Mouse (Mus musculus) heart, embryonic 15.5 days (tissue): ENCODE results near the gene Macrod1. TPM values are rescaled to one million over a fixed set of nuclear protein-coding genes. Genes with fewer than 3 reads are reported as not detected.

ENCODE experiments used
- ATAC-seq: fragments of 200-750 bp; cut with Nextera tagmentation; replicated peaks from 2 replicates; pipeline ENCODE4 v1.8.0; 2017; ENCODE audit warnings: low read depth, moderate TSS enrichment; ENCODE audit not compliant: insufficient number of reproducible peaks, insufficient read depth, low FRiP score
- H3K27ac ChIP-seq: fragments of 300-500 bp; sonication (generic); 2 replicates; pipeline ENCODE4 v1.5.1; 2015; ENCODE audit warnings: mild to moderate bottlenecking, inconsistent platforms
- H3K27me3 ChIP-seq: fragments of 300-500 bp; sonication (generic); 2 replicates; pipeline ENCODE4 v1.6.1; 2015; ENCODE audit warnings: inconsistent platforms
- H3K36me3 ChIP-seq: fragments of 300-500 bp; sonication (generic); 2 replicates; pipeline ENCODE4 v1.6.1; 2015; ENCODE audit warnings: mild to moderate bottlenecking, inconsistent platforms
- H3K4me1 ChIP-seq: fragments of 300-500 bp; sonication (generic); replicated peaks from 2 replicates; pipeline ENCODE4 v1.6.1; 2015; ENCODE audit warnings: inconsistent platforms
- H3K4me2 ChIP-seq: fragments of 300-500 bp; sonication (generic); 2 replicates; pipeline ENCODE4 v1.6.1; 2015; ENCODE audit warnings: inconsistent platforms, mild to moderate bottlenecking, moderate library complexity
- H3K4me3 ChIP-seq: fragments of 300-500 bp; sonication (generic); 2 replicates; pipeline ENCODE4 v1.5.1; 2015; ENCODE audit warnings: mild to moderate bottlenecking, inconsistent platforms
- H3K9ac ChIP-seq: fragments of 300-500 bp; sonication (generic); 2 replicates; pipeline ENCODE4 v1.6.1; 2015; ENCODE audit warnings: mild to moderate bottlenecking, inconsistent platforms
- H3K9me3 ChIP-seq: fragments of 300-500 bp; sonication (generic); replicated peaks from 2 replicates; pipeline ENCODE4 v1.6.1; 2016; ENCODE audit warnings: inconsistent platforms
- WGBS: fragments of 180-500 bp; shearing (Covaris S2); methylation state at CpG from one replicate; pipeline ENCODE4 v1.1.7; 2015; ENCODE audit warnings: mixed read lengths; 5-methylcytosine and 5-hydroxymethylcytosine counted together
- polyA plus RNA-seq: library from polyadenylated mRNA; unstranded; fragments of >200 nt; fragmentation: Nextera tagmentation; extraction: Ambion mirVana; gene quantifications from 2 replicates; pipeline ENCODE4 v1.2.1, GENCODE M21; 2015

The Macrod1 gene
- polyA plus RNA-seq, 1 experiment from 2014 or later: 57.6 TPM

- H3K4me1 ChIP-seq: peaks cover 40% of the 10 kb centered on the region
- H3K4me2 ChIP-seq: no peak overlapping the region
- no peak for ATAC-seq
- H3K27me3 ChIP-seq: peaks cover 13% of the 10 kb centered on the region; the same call in 1 of the 2 replicates
- WGBS: 54% methylated on average over 13 of the region's 13 CpGs
- H3K36me3 ChIP-seq: no peaks in the 10 kb centered on the region
- no peak overlapping the region for H3K4me3 ChIP-seq
- H3K9ac ChIP-seq: no peak overlapping the region
- H3K27ac ChIP-seq: no peak overlapping the region
- no peaks in the 10 kb centered on the region for H3K9me3 ChIP-seq
Observed at GRCm38 (mm10) chr19:7177804-7178511, 121.3 kb downstream of the Macrod1 start.

- WGBS: 40% methylated on average over 3 of the region's 3 CpGs
- Histone ChIP-seq H3K9me3 (no peaks in the 10 kb centered on the region), H3K4me3 (no peak overlapping the region), H3K36me3 (no peaks in the 10 kb centered on the region), H3K27ac (no peak overlapping the region), H3K9ac (no peak overlapping the region), H3K27me3 (peaks cover 21% of the 10 kb centered on the region), H3K4me2 (no peak overlapping the region), H3K4me1 (peaks cover 40% of the 10 kb centered on the region)
- ATAC-seq: no peak
Observed at GRCm38 (mm10) chr19:7178841-7179452, 122.3 kb downstream of the Macrod1 start.

- ATAC-seq: no peak
- no peaks in the 10 kb centered on the region for H3K36me3 ChIP-seq
- no peak overlapping the region for H3K4me3 ChIP-seq
- H3K4me1 ChIP-seq: peaks cover 41% of the 10 kb centered on the region
- 80% methylated on average over 8 of the region's 8 CpGs for WGBS
- peaks cover 38% of the 10 kb centered on the region for H3K27me3 ChIP-seq
- no peak overlapping the region for H3K27ac ChIP-seq
- no peak overlapping the region for H3K9ac ChIP-seq
- no peaks in the 10 kb centered on the region for H3K9me3 ChIP-seq
- H3K4me2 ChIP-seq: no peak overlapping the region
Observed at GRCm38 (mm10) chr19:7180756-7181405, 124.3 kb downstream of the Macrod1 start.

- Histone ChIP-seq H3K27me3 (peaks cover 36% of the 10 kb centered on the region), H3K36me3 (no peaks in the 10 kb centered on the region), H3K4me3 (no peak overlapping the region), H3K9me3 (no peaks in the 10 kb centered on the region), H3K27ac (no peak overlapping the region), H3K9ac (no peak overlapping the region), H3K4me2 (no peak overlapping the region), H3K4me1 (peaks cover 37% of the 10 kb centered on the region)
- WGBS: 66% methylated on average over 7 of the region's 7 CpGs
- no peak for ATAC-seq
Observed at GRCm38 (mm10) chr19:7181496-7181895, 124.9 kb downstream of the Macrod1 start.

- peaks cover 42% of the 10 kb centered on the region for H3K27me3 ChIP-seq
Observed at GRCm38 (mm10) chr19:7182273-7182949, 125.8 kb downstream of the Macrod1 start.

GRCm38 (mm10) chr19:7183419-7183818 lies 126.8 kb downstream of the Macrod1 start:
- Histone ChIP-seq H3K27me3 (peaks cover 47% of the 10 kb centered on the region), H3K9me3 (no peaks in the 10 kb centered on the region), H3K4me1 (peaks cover 35% of the 10 kb centered on the region), H3K4me3 (no peak overlapping the region), H3K9ac (no peak overlapping the region), H3K4me2 (no peak overlapping the region), H3K36me3 (no peaks in the 10 kb centered on the region), H3K27ac (no peak overlapping the region)
- ATAC-seq: no peak
- 77% methylated on average over 11 of the region's 11 CpGs for WGBS

More at GRCm38 (mm10) chr19:7182273-7182949, 125.8 kb downstream of the Macrod1 start:
- Histone ChIP-seq H3K4me1 (peaks cover 37% of the 10 kb centered on the region), H3K4me2 (peak overlapping the region; percentile 58), H3K4me3 (peak overlapping the region; percentile 27), H3K36me3 (no peaks in the 10 kb centered on the region), H3K27ac (peak overlapping the region; percentile 60; the same call in 1 of the 2 replicates), H3K9ac (peak overlapping the region; percentile 29; the same call in 1 of the 2 replicates), H3K9me3 (no peaks in the 10 kb centered on the region)
- peak; percentile 67 for ATAC-seq
- 3% methylated on average over 23 of the region's 23 CpGs for WGBS

- H3K9me3 ChIP-seq: no peaks in the 10 kb centered on the region
- ATAC-seq: no peak
- H3K27ac ChIP-seq: no peak overlapping the region
- 61% methylated on average over 4 of the region's 4 CpGs for WGBS
- H3K4me3 ChIP-seq: no peak overlapping the region
- no peaks in the 10 kb centered on the region for H3K36me3 ChIP-seq
- peaks cover 26% of the 10 kb centered on the region for H3K4me1 ChIP-seq
- no peak overlapping the region for H3K9ac ChIP-seq
- no peak overlapping the region for H3K4me2 ChIP-seq
- peaks cover 49% of the 10 kb centered on the region for H3K27me3 ChIP-seq
Observed at GRCm38 (mm10) chr19:7185059-7185458, 128.4 kb downstream of the Macrod1 start.

- Histone ChIP-seq H3K27ac (no peak overlapping the region), H3K9ac (no peak overlapping the region), H3K4me1 (peaks cover 23% of the 10 kb centered on the region), H3K36me3 (no peaks in the 10 kb centered on the region), H3K4me2 (no peak overlapping the region), H3K9me3 (no peaks in the 10 kb centered on the region), H3K4me3 (no peak overlapping the region), H3K27me3 (peaks cover 48% of the 10 kb centered on the region)
- WGBS: 32% methylated on average over 18 of the region's 18 CpGs
- ATAC-seq: no peak
Observed at GRCm38 (mm10) chr19:7185715-7186291, 129.2 kb downstream of the Macrod1 start.

- 68% methylated on average over 5 of the region's 5 CpGs for WGBS
Observed at GRCm38 (mm10) chr19:7187157-7187556, 130.5 kb downstream of the Macrod1 start.

GRCm38 (mm10) chr19:7189026-7189425 lies 132.4 kb downstream of the Macrod1 start:
- 67% methylated on average over 4 of the region's 4 CpGs for WGBS
- H3K27me3 ChIP-seq: peaks cover 36% of the 10 kb centered on the region
- ATAC-seq: no peak

More at GRCm38 (mm10) chr19:7187157-7187556, 130.5 kb downstream of the Macrod1 start:
- H3K36me3 ChIP-seq: no peaks in the 10 kb centered on the region
- no peak overlapping the region for H3K9ac ChIP-seq
- H3K4me1 ChIP-seq: peaks cover 12% of the 10 kb centered on the region
- no peak overlapping the region for H3K27ac ChIP-seq
- ATAC-seq: no peak
- H3K4me2 ChIP-seq: no peak overlapping the region
- H3K27me3 ChIP-seq: peaks cover 45% of the 10 kb centered on the region
- H3K9me3 ChIP-seq: no peaks in the 10 kb centered on the region
- no peak overlapping the region for H3K4me3 ChIP-seq

GRCm38 (mm10) chr19:7190986-7191385 lies 134.4 kb downstream of the Macrod1 start:
- no peak overlapping the region for H3K27ac ChIP-seq
- 62% methylated on average over 5 of the region's 5 CpGs for WGBS
- H3K4me1 ChIP-seq: peaks cover 3% of the 10 kb centered on the region
- H3K4me2 ChIP-seq: no peak overlapping the region
- no peaks in the 10 kb centered on the region for H3K9me3 ChIP-seq
- no peak for ATAC-seq
- H3K27me3 ChIP-seq: peaks cover 19% of the 10 kb centered on the region
- no peaks in the 10 kb centered on the region for H3K36me3 ChIP-seq
- H3K9ac ChIP-seq: no peak overlapping the region
- no peak overlapping the region for H3K4me3 ChIP-seq

More at GRCm38 (mm10) chr19:7189026-7189425, 132.4 kb downstream of the Macrod1 start:
- Histone ChIP-seq H3K27ac (no peak overlapping the region), H3K4me2 (no peak overlapping the region), H3K4me3 (no peak overlapping the region), H3K9ac (no peak overlapping the region), H3K9me3 (no peaks in the 10 kb centered on the region), H3K4me1 (peaks cover 5% of the 10 kb centered on the region; the same call in 1 of the 2 replicates), H3K36me3 (no peaks in the 10 kb centered on the region)
